9 mouse cellular contexts compared by ENCODE assay signal in genomic region chr13:46517211-46517685, GRCm38 (mm10). TPM values are rescaled to one million over a fixed set of nuclear protein-coding genes. Genes with fewer than 3 reads are reported as not detected.
A peak's percentile ranks its signal among the peaks of the same experiment; 100 is the strongest.
DNase-seq lines count a peak whose midpoint lies in the region; ATAC-seq and TF ChIP-seq lines count a peak whose summit lies in the region.
"Had no signal": no experiment of that assay in that cellular context is flagged by ENCODE, and none has a peak within 500 bp of the region (broad histone marks: within the 10 kb centered on the region; RNA-seq: fewer than 3 reads in every experiment).

No protein-coding gene starts in this region.

- H3K4me3 ChIP-seq in heart, embryonic 12.5 days, result no peak overlapping the region

- ATAC-seq in heart, embryonic 12.5 days (ENCODE audit: insufficient number of reproducible peaks, low FRiP score), result no peak
- ATAC-seq: Patski had no signal

- no peak for TF ChIP-seq CTCF in brain, embryonic 14.5 days (IDR thresholded peaks at IDR 0.05; ENCODE audit: borderline replicate concordance, extremely low read depth, insufficient read depth, insufficient read length)

- H3K4me1 ChIP-seq in heart, embryonic 12.5 days (replicated peaks), result peaks cover 52% of the 10 kb centered on the region

- TF ChIP-seq POLR2A in brain, embryonic 14.5 days (IDR thresholded peaks at IDR 0.05; ENCODE audit: borderline replicate concordance, extremely low read depth, insufficient read depth, insufficient read length, poor library complexity, severe bottlenecking), result no peak

- H3K9me3 ChIP-seq in heart, embryonic 12.5 days (replicated peaks), result no peaks in the 10 kb centered on the region

- H3K36me3 ChIP-seq in heart, embryonic 12.5 days, result peaks cover 9% of the 10 kb centered on the region; the same call in 1 of the 2 replicates

- H3K9ac ChIP-seq in heart, embryonic 12.5 days, result peak overlapping the region; percentile 24; the same call in 1 of the 2 replicates
- H3K9ac ChIP-seq: lung, embryonic 14.5 days had no signal

- H3K27ac ChIP-seq in heart, embryonic 12.5 days (ENCODE audit: poor library complexity, severe bottlenecking), result peak overlapping the region; percentile 48

- H3K27me3 ChIP-seq in heart, embryonic 12.5 days (replicated peaks), result no peaks in the 10 kb centered on the region
- H3K27me3 ChIP-seq: Patski had no signal

- H3K4me2 ChIP-seq in heart, embryonic 12.5 days, result no peak overlapping the region
- H3K4me2 ChIP-seq: lung, embryonic 14.5 days had no signal

- 37% methylated on average over 4 of the region's 4 CpGs for WGBS in heart, embryonic 12.5 days

- peak; percentile 64 for DNase-seq in brain, embryonic 14.5 days (ENCODE audit: low read depth)
- peak; percentile 61 to 65 for DNase-seq in cerebellum, postnatal 14 days
- DNase-seq in left cerebral cortex, adult 9 months (ENCODE audit: low spot score in 2 of 2), result peak; percentile 69 to 89
- DNase-seq in adrenal gland, postnatal 25 days, result no peak
- no peak for DNase-seq in embryo, embryonic 10.5 days (ENCODE audit: low spot score)
- no peak for DNase-seq in urinary bladder, postnatal 10 days (ENCODE audit: low spot score)
- DNase-seq: lung, embryonic 14.5 days had no signal

RNA-seq across cellular contexts. Expression of gene Cap2, which starts 15.6 kb away (rescaled TPM):
- polyA plus RNA-seq in brain, embryonic 14.5 days (2012; rRNA removed), result 13.0 and 18.3 TPM in 2 replicates
- polyA plus RNA-seq in heart, embryonic 12.5 days (2016; fragmentation: Nextera tagmentation; extraction: Ambion mirVana), result 175 and 177 TPM in 2 replicates
- 4.6 and 6.2 TPM in 2 replicates for total RNA-seq in adrenal gland, postnatal 25 days (2021)
- polyA plus RNA-seq: Patski had no signal

Comparison
In these comparisons a context has a peak if more than half of its experiments do, and no peak if none do; other contexts are left out.
1. DNase-seq: peak in brain, embryonic 14.5 days (single experiment), cerebellum, postnatal 14 days (2 of 2) and left cerebral cortex, adult 9 months (2 of 2); none in adrenal gland, postnatal 25 days (single experiment), embryo, embryonic 10.5 days (single experiment) and urinary bladder, postnatal 10 days (single experiment).